Mouse (Mus musculus): ENCODE measurements at regions not wholly inside any gene's neighbourhood (a gene's known extent, or its start where the extent isn't known, plus 50 kb on each side); places are given as distances from the start of the nearest gene placed in this dataset.
A peak's percentile ranks its signal among the peaks of the same experiment; 100 is the strongest.

DNA sequence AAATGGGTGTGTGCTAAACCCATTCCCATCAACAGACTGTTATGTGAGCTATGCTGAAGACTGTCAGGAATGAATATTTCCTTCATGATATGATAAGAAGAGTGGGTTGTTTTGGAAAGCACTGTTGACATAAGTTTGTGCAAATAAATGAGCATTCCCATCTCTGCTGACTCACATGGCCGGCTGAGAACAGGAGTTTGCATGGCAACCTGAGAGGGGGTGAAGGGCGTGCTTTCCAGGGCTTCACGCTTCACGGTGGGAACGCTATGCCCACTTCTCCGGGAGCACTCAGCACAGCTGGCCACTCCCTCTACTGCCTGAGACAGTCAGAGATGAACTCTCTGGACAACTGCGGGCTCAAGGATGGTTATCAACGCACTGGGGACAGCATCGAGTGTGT is 348.9 kb upstream of the Slc24a5 start:
- no peak for DNase-seq (ENCODE audit: low read depth, low spot score)

DNA sequence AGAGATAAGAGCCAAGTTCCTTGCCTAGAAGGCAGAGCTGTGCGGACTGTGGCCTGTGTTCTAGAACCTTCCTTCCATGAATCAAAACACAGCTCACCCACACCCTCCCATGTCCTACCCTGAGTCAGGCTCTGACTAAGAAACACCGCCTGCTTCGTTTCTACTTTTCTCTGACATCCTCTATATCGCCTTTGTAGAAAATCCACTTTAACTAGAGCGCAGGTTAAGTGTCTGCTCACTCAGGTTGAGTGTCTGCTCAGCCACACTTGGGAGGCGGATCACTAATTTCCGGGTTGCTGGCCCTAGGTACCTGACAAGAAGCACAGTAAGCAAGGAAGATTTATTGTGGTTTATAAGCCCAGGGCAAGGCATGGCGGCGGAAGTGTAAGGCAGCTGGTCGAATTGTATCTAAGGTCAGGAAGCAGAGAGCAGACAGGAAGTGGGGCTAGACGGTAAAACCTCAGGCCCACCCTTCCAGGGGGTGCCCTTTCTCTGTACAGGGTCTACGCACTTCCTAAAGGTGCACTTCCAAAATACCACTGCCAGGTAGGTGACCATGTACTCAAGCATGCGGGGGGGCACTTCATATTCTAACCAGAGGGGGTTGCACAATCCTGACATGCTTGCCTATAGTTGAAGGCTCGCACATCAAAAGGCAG is 348.0 kb upstream of the Slc24a5 start:
- peak; percentile 23 for DNase-seq (ENCODE audit: low read depth, low spot score)

DNA sequence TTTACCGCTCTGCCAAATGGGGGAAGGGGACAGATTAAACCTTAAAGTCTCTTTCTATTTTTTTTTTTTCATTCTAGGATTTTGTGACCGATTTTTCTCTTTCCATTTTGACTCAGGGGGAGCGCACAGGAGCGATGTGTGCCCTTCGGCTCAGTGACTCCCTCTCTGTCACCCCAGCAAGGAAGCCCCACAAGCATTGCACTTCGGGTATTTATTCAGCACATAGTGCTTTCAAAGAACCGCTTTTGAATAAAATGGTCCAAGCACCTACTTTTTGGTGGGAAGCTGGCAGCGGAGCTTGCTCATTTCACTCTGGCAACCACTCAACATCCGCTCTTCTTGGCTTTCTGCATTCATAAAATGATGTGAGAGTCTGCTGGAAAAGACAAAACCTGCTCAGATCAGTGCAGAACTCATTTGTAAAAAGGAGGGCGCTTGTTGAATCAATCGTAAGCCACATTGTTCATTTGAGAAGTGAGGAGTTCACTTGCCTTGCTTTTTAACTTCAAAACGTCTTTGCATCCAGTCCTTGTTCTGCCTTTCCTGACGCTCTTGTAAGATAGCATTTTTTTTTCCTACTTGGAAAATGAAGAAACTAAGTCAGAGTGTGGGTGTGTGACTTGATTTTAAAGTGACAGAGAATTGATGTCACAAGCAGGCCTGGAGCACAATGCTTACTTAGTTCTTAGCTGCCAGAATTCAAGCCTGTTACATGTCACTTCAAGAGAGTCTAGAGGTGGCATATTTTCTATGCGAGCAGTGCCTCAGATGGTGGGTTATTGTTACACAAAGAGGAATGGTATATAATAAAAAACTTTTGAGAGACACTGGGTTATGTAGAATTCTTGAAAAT is 347.1 kb upstream of the Slc24a5 start:
- no peak for DNase-seq (ENCODE audit: low read depth, low spot score)

DNA sequence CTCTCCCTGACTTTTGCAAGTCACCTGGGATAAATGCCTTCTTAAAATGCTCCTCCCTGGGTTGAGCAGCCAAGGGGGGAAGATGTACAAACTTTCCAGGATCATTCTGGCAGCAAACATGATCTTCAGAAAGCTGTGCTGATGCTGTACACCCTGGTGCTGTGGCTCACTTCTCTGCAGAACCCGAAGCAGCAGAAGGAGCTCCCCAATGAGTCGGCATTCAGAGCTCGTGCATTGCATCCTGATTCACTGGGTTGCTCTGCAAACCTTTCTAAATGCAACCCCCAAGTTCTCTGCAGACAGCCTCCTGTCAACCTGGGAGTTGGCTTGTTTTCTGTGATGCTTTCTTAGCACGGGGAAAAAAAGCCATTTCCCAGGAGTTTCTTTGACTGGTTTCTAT is 343.8 kb upstream of the Slc24a5 start:
- no peak for DNase-seq (ENCODE audit: low read depth, low spot score)

DNA sequence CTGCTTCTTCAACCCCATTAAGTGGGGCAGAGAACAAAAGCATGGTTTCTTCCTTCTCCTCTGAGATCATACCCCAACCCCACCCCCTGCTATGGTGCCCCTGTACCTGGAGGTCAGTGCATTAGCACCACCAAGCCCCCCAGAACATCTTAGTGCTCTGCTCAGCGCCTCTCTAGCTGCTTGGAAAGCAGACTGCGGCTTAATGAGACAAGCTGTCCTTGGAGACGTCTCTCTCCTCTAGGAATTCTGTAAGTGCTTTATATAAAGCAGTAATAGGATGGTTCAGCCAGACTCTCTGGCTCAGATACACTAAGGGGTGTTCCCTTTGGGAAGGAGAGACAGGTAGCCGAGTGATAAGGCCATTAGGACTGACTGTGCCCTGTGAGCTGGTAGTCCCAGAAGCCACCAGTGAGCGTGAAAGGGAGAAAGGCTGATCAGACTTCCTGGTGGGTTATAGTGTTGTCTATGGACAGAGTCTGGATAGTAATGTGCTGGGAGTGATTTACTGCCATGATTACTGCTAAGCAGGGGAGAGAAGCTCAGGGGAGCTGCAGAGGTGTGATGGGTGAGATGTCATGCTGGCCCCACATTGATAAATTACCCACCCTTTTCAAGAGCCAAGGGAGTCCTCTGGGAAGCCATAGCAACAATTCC is 343.0 kb upstream of the Slc24a5 start:
- DNase-seq (ENCODE audit: low read depth, low spot score) = no peak

DNA sequence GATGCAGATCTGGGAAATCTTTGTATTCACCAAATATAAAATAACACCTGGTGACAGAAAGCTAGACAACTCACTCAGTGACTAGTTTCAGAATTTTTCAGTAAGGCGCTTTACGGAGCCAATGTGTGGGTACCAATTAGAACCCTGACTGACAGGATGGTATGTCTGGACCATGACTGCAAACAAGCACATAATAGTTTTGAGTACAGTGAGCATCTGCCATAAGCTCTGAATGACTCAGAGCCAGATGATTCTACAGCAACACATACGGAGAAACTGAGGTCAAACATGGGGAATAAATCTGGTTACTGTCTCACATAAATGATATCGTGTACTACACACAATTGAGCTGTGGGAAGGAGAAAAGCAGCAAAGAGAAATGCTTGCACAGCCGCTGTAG is 339.9 kb upstream of the Slc24a5 start:
- DNase-seq (ENCODE audit: low read depth, low spot score) = no peak

DNA sequence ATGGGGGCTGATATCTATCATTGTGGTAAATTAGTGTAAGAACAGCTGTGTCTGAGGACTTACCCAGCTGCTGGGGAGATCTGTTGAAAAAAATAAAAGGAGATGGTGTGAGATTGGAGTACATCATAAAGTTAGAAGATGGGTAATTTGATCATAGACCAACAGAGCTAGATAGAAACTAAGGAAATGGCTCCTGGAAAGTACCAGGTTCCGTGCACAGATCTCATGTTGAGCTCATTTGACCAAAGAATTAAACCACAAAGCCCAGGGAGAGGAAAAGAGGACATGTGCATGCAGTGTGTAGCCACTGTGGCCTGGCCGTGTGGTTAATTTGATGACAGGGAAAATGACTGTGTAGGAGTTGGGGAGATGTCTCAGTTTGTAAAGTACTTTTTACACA is 335.3 kb upstream of the Slc24a5 start:
- DNase-seq (ENCODE audit: low read depth, low spot score) = no peak

DNA sequence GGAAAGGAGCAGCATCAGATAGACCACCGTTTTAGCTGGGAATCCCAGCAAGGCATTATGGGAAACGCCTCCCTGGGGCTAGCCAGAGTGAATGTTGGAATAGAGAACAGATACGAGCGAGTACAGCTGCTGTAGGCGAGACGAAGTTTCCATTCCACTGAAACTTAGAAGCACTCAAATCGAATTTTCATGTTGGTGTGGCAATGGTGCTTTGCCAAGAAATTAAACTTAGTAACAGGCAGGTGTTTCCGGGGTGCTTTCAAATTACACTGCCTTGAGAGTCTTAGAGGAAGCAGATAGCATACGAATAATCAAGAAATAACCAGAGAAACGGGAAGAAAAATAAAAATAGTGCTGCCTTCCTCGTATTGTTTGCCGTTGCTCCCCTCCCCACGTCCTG is 327.1 kb upstream of the Slc24a5 start:
- no peak for DNase-seq (ENCODE audit: low read depth, low spot score)

DNA sequence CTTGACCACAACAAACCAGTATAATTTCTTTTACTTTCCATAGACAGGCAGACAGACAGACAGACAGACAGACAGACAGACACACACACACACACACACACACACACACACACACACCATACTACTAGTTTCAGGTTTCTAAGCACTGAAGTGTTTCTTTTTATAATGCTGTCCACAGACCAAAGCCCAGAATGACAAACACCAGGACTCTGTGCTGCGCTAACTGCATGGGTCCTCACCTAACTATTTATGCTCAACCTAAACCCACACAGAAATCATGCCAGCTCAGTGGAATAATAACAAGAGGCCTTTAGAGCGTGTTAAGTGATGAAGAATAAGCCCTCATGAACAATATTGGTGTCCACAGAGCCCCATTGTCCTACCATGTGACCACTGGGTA is 325.0 kb upstream of the Slc24a5 start:
- no peak for DNase-seq (ENCODE audit: low read depth, low spot score)

DNA sequence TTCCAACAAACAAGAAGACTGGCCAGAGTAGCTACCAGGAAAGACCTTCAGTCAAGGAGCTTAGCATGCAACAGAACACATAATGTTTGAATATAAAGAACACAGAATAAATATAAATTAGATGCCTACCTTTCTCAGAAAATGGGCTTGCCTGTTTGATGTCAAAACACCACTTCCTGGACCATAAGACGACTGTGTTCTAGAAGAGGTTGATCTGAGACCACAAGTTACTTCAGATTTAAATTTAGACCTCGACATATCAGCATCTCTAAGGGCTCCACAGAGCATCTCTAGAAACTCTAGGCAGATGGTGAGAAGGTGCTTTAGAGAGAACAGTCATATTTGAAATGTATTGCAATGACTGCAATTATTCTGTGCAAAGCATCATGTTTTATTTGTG is 322.9 kb upstream of the Slc24a5 start:
- DNase-seq (ENCODE audit: low read depth, low spot score) = no peak

DNA sequence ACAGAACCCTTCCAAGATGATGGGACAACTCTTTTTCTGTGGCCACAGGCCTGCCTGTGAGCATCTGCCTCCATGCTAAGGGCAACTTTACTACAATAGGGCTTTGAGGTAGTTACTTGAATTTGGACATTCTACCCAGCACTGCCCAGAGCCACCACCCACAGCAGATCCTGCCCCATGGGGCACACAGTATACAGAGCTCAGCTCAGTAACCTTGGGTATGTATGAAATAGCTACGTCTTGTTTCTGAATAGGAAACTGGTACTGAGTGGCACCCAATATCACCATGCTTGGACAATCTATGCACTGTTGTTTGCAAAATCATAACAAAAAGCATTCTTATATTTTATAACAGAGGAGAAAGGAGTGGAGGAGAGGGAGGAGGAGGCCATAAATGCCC is 320.8 kb upstream of the Slc24a5 start:
- DNase-seq (ENCODE audit: low read depth, low spot score) = no peak

DNA sequence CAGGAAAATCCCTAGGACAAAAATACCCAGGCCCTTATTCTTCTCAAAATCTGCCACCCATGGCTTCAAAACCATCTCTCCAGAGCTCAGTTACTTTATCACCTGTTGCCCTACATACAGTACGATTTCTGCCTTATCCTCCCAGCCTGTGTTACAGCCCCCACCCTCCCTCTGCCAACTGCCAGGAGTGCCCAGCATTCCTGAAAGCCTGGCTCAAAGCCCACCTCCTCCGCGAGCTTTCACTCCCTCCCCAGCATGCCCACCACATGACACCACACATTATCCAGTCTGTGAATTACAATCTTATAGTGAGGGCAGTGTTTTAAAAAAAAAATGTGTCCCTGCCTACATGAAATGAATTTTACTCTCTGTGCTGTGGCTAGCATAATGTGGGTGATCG is 320.3 kb upstream of the Slc24a5 start:
- no peak for DNase-seq (ENCODE audit: low read depth, low spot score)

DNA sequence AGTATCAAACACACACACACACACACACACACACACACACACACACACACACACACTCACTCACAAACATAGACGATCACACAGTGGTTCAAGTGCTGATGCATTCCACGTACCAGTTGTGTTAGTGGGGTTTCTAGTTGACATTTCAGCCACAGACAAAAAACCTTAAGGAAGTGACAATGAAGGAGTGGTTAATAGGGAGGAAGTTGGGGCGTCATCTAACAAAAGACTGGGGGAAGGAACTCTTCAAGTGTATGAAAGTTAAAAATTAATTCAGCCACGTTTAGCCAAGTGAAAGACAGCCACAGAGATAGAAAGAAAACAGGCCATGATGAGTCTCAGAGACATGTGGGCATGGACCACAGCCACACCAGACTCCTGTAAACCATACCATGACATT is 316.1 kb upstream of the Slc24a5 start:
- DNase-seq (ENCODE audit: low read depth, low spot score) = no peak

DNA sequence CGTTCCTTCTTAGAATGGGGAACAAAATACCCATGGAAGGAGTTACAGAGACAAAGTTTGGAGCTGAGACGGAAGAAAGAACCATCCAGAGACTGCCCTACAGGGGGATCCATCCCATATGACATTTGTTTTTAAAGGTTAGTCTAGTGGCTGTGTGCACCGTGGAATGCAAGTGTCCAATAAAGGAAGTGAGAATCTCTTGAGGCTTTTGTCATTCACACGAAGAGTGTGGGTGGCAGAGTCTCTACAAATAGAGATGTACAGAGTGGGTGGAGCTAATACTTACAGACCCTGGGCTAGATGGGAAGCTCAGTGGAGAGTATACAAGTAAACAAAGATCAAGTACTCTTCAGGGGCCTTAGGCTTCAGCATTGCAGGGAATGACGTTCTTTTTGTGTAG is 314.2 kb upstream of the Slc24a5 start:
- DNase-seq (ENCODE audit: low read depth, low spot score) = no peak

DNA sequence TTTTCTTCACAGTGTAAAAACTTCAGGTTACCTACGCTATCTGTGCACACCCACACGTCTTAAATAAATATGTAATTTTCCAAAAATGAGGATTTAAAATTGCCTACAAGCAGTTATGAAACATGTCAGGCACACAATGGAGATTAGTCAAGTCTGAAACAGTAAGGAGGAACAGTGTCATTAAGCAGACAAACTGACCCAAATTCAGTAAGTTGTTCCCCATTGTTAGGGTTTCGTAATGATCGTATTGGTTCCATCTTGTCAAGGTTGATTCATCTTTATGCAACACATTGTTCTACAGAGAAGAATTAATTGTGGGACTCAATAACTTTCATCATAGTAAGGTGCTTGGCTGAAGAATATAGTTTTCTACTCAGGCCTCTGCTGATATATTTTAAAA is 312.7 kb upstream of the Slc24a5 start:
- DNase-seq (ENCODE audit: low read depth, low spot score) = no peak

DNA sequence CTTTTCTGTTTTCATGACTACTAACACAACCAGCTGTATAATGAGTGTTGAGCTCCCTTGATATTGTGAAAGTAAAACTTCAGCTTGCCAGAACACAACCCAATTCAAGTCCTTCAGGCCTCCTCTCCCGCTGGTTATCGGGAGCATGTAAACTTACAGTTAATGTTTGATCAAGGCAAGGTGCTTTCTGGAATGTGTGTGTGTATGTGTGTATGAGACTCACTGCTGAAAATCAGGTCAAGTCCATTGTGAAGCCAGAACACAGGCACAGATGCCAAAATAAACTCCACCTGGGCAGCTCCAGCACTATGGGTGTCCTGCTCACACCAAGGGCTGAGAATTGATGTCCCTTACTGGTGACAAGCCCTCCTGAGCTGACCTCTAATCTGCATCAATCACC is 308.9 kb upstream of the Slc24a5 start:
- DNase-seq (ENCODE audit: low read depth, low spot score) = no peak

DNA sequence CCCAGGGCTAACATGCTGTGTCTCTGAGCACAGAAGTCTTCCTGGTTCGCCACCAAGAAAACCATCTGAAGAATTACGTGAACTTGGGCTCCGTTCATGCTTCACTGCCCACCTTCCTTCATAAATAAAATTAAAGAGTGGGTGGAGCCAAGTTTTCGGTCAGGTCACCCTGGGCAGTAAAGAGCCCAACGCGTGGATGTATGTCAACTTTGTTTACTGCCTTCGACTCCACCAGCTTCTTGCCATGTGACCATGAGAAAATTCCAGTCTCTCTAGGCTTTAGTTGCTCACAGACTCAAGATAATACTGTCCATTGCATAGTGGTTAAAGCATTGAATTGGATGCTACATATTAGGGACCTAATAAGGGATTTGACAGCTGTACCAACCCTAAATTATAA is 304.3 kb upstream of the Slc24a5 start:
- DNase-seq (ENCODE audit: low read depth, low spot score) = no peak

DNA sequence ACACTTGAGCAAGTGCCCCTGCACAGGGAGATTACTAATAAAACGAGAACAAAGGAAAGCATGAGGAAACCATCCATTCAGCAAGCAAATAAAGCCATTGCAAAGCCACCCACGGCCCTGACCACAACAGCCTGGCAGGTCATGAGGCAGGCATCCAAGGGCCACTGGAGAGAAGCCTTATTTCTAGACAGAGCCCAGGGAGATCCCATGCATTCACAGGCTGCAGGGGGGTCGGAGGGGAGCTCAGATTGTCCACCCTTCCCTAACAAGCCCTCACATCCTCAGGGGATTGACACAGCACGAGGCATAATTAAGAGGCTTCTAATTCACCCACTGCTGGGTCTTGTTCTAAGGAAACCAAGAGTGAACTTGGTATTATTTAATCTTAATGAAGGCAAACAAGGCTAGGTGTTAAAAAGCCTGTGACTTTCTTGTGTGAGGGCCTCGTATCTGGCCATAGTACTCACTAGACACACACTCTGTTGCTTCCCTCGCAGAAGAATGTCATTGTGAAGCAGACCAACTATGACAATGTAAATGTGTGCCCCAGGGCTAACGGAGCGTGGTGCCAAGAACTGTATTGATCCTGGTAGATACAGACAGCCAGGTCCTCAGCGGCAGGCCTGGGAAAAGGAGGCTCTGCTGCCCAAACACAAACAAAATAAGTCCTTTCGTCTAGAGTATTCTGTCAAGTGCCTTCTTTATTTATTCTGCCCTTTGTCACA is 303.6 kb upstream of the Slc24a5 start:
- DNase-seq (ENCODE audit: low read depth, low spot score) = no peak

DNA sequence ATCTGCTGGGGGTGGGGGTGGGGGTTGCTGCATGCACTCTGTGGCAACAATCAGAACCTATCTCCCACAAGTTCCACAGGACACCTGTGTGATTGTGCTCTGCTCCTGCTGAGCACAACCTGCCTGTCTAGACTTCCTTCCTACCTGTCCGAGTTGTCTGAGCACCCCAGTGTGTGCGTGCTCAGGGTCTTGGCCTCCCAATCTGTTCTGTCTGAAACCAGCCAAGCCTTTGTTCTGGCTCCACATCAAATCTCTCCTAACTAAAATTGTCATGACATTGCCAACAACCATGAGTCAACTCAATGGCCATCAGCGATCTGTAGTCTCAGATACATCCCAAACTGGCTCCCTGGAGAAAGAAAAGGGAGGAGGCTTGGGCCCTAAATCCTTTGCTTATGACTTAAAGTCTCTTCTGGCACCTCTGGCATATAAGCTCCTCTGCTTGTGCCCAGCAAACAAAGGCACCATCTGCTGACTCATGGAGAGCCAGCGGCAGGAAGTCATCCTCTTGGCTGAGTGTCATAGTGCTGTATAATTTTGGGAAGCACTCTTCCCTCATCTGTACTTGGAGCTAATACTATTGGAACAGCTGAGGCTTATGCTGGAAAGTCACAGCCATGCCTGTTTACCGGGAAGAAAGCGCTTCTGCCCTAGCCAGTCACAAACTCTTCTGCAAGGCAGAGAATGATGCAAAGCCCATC is 298.5 kb upstream of the Slc24a5 start:
- DNase-seq (ENCODE audit: low read depth, low spot score) = no peak

DNA sequence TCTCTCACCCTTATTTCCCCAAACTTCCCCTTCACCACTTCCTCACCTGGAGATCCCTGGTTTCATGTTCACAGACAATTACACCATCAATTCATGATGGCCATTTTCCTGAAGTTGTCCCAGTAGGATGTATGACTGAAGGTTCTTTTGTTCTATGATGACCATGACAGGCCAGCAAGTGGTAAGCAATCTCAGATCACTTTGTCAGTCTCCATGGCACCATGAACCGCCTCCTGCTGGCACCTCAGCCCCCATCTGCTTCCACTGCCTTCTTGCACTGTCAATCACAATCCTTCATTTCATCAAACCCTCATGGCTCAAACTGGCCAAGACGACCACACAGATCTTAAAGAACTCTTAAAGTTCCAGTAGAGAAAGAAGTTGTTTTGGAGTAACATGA is 297.9 kb upstream of the Slc24a5 start:
- no peak for DNase-seq (ENCODE audit: low read depth, low spot score)

DNA sequence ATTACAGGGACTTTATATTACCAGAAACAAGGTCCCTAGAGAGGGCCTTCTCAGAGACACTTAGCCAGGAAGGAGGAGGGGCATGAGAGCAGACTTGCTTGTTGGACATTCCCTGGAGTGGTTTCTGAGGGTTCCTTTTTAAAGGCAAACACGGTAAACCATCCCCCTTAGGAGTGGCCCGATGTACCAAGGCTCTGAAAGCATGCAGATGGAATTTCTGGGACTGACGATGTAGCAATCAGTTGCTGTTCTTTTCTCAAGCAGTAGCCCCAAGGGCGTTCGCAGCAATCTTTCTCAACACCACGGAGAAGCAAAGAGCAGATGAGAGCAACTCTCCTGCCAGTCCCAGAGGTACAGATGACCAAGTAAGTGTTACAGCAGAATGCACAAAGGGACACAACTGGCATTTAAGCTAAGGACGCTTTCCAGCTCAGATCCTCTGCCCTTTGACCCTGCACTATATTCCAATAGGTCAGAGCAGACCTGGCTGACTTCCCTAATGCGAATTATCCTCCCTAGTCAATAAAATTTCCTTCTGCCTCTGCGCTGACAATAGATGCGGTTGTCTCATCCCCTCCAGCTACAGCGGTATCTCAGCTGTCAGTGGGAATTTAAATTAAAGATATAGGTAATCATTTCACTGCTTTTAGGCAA is 295.7 kb upstream of the Slc24a5 start:
- DNase-seq (ENCODE audit: low read depth, low spot score) = no peak
